Mouse (Mus musculus) cerebellum, adult 8-10 months (tissue): ENCODE measurements at regions not wholly inside any gene's neighbourhood (a gene's known extent, or its start where the extent isn't known, plus 50 kb on each side); places are given as distances from the start of the nearest gene placed in this dataset.

Source experiments
- DNase-seq: peaks from one replicate; pipeline ENCODE4 v3.0.0; 2022

DNA sequence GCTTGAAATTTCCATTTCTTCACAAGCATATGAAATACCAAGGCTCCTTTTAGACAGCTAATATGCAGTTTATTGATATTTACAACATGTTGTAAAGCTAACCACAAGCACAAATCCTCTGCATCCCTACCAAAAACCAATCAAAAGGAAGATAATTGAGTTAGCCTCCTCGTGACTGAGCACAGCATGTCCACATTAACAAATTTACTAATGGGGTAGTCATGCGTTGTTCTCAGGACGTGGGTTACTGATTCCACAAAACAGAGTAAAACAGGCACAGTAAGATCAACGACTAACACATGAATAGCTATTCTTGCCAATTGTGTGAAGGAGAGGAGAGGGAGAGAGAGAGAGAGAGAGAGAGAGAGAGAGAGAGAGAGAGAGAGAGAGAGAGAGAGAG is 169.3 kb upstream of the Lyplal1 start:
- no peak for DNase-seq

DNA sequence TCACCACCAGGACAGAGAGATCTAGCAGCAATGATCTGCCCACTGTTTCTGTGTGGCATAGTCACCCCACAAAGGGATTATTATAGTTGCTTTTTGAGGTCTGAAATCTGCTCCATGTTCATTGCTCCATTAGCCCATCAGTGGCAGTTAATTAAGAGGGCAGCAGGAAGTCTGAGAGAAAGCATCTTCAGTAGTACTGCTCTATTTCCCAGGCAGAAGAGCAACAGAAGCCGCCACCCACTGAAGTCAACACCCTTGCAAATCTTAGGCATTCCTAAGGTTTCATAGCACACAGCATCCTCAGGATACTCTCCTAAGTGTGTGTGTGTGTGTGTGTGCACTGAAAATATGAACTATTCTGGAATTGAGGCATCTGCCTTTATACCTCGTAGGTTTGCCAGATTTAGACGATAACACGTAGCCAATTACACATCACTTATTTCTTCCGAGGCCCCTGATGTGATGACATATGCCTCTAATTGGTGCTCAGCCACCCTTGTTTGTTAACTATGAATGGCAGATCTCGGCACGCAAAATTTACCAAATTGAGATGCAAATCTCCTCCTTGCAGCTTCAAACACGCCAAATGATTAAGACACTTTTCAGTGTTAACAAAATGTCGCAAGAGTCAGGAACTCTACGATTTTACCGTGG is 161.0 kb upstream of the Lyplal1 start:
- DNase-seq, result no peak

DNA sequence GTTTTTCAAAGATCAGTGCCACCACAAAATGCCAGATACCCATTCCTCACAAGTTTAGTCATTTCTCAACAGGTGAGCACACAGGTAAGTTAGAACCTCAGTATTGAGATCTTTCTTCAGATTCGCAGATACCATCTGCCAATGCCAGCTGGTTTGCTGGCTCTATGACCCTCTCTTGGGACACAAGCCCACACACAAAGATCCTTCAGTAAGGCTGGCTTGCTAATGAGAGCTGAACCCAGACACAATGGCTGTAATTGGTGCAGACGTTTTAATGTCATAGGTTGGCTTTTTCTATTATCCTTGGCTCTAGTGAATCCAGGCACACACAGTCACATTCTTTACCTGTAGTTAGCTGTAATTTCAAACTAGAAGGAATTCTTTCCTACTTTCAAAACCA is 154.3 kb upstream of the Lyplal1 start:
- DNase-seq, result no peak

DNA sequence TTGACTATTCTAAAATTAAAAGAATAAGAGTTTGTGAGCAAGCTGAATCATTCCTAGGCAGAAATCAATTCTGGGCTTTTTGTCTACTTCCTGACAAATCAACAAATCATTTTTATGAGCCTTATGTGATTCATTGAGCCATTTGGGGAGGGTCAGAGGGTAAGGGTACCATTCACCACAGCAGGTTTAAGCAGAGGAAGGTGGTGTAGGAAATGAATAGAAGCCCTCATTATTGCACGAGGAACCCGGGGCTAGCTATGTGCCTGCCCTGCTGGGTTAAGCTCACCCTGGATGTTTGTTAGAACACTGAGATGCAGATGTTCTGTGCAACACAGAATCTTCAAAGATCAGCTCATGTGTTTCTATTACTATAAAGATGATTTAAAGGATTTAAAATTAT is 150.2 kb upstream of the Lyplal1 start:
- DNase-seq, result no peak

DNA sequence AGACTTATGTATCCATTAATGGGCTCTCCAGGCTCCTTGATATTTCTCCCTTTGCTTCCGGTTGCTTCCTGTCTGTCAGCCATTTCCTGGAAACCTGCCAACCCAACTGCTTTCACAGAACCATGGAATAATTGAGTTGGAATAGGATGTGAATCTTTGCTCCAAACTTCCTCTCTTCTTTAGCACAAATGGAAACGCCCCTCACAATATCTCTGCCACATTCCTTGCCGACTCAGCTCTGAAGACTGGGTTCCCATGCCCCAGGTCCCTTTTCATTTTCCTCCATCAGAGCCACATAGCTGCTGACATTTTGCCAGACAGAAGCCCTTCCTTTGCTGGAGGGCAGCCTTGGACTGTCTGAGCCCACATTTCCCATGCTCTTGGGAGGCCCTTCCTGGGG is 147.5 kb upstream of the Lyplal1 start:
- DNase-seq, result no peak

DNA sequence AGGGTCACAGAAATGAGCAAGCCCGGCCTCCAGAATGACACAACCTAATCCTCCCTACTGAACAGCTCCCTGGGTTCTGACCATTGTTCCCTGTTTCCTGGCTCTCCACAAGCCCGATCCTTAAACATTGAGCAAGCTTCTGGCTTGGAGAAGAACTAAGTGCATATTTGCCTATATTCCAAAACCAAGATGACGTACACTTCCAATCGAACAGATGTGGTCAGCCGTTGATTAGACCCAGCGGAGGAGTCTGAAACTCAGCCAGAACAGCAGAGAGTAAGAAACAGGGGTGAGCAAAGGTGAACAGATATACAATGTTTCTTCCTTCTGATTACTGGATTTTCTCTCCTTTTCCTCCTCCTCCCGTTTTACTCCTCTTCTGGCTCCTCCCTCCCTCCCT is 146.8 kb upstream of the Lyplal1 start:
- no peak for DNase-seq

DNA sequence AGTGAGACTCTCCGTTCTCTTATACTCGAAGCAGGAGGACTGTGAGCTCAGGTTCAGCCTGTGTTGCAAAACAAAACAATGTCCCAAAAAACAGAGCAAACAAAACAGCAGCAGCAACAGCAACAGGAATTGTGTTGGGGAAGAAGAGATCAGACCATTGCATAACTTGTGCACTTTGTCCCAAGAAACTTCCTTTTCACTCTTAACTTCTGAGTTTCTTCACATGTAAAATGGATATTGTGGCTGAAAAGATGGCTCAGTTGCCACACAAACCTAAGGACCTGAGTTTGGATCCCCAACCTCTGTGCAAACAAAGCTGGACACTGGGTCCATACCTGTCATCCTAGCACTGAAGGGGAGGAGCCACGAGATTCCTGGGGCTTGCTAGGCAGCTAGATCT is 146.1 kb upstream of the Lyplal1 start:
- no peak for DNase-seq

DNA sequence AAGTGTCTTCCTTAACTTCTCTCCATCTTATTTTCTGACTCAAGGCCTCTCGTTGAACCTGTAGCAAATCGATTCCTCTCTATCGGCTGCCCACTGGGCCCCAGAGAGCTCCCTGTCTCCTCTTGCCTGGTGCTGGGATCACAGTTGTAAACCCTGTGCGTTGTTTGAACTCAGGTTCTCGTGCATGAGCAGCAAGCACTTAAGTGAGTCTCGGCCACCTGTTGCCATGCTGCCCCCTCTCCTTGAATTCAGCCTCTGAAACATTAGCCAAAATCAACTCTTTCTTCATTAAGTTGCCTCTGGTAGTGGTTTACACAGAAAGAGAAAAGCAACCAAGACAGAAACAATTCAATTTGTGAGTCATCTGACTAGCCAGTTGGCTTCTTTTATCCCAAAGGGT is 144.9 kb upstream of the Lyplal1 start:
- no peak for DNase-seq

DNA sequence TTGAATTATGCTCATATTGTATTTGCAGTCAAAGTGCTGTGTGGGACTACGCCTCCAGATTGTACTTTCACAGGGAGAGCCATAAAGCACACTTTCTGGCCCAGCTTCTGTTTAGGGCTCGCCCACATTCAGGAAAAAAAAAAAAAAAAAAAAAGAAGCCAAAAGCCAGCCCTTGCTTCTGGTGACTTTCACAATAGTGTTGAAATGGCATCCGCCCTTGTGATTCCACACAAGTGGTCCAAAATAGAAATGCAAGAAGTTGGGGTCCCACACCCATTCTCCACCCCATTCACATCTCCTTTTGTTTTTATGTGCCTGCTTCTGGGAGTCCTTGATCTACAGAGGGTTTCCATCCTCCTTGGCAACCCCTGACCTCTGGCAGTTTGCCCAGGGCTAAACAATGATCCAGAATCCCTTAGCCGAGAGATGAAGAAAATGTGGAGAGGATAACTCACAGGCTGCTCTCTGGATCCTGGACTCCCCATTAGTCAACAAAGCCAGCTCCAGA is 144.3 kb upstream of the Lyplal1 start:
- DNase-seq, result no peak

DNA sequence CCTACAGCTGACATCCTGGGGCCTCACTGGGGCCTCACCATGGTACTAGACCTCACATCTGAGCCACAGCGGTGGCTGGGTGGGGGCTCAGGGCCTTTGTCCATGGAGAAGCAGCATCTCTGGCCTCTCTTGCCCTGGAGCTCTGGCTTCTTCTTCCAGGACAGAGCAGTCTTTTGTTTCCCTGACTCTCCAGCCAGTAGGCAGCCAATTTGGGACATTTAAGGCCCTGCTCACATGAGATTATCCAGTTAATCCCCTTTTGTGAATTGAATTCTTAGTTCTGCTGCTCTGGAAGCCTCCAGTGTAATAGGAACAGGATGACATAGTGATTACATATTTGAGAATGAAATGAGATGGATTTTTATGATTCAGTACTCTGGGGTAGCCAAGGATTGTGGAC is 140.5 kb upstream of the Lyplal1 start:
- DNase-seq, result no peak

DNA sequence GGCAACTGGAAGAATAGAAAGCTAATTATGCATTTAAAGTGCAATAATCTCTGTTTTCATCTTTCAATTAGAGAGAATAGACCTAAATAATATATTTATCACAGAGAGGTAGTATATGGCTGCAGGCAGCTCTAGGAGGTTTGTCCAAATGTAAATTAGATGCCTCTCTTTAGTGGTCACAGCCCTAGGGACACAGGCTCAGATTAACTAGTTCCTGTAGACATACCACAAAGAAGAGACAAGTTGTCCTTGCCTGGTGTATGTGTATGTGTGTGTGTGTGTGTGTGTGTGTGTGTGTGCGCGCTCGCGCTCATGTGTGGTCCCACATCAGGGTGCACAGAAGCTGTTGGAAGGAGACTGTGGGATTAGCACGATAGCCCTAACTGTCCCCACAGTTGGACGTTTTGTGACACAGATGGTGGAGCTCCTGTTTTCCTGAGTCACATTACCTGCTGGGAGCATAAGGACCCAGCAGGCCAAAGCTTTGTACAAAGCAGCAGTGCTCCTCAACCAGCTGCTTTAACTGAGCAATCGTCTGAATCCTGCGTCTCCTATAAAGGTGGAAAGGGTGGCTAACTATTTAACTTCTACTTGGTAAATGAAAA is 138.5 kb upstream of the Lyplal1 start:
- no peak for DNase-seq

DNA sequence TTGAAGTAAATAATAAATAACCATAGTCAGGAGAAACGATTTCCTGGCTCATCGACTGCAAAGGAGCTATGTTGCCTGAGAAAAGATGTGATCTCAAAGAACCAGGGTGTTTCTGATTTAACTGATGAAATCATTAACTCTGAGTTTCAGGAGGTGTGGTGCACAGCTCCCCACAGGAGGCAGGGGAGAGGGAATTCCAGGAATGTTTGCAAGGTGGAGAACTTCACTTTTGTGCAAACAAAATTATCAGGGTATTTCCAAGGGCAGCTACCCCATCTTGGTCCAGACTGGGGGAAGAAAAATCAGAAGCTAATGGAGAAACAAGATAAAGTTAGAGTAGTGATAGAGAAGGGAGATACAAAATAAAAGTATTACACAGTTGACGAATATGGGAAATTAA is 137.4 kb upstream of the Lyplal1 start:
- DNase-seq, result no peak

DNA sequence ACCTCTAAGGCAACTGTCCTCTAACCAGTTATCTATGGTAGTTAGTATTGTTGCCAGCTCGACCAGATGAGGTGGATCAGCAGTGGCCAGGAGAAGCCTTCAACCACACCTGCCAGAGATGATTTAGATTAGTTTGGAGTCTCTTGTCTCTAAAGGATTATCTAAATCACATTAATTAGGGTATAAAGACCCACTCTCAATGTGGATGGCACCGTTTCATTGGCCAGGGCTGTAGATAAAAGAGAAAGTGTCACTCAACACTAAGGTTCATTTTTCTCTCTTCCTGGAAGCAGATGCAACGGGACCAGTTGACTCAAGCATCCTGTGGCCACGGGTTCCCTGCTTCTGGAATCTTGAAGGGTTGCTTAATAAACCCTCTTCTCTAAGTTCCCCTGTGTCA is 135.4 kb upstream of the Lyplal1 start:
- DNase-seq, result no peak

DNA sequence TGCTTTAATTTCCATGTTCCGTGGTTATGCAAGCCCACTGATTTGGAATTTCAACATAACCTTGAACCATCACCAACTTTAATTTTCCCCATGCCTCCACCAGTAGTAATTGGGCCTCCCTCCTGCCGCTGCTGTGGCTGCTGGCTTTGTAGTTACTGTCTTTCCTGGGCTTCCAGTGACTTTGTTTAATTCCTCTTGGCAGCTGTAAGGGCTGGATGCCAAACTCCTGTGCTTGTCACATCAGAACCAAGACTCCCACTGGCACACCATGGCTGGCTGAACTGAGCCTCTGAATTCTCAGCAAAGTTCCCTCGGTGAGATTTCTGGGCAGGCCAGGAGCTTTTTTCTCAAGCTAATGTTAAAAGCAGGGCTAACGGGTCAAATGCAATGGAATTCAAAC is 133.2 kb upstream of the Lyplal1 start:
- DNase-seq, result no peak

DNA sequence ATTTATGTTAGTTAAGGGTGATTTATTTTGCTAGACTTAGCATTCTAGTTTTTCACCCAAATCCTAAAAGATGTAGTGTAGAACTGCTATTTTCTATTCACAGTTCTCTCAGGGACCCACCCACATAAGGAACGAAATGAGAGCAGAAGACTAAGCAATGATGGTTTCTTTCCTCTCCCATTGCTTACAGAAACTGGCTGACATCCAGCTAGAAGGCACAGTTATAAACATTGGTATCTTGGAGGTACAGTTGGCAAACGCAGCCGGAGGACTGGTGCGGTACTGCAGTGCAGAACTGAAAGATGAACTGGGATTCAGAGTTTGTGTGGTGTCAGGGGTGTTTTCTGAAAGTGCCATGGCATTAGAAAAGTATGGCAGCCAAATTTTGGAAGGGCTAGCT is 132.1 kb upstream of the Lyplal1 start:
- no peak for DNase-seq

DNA sequence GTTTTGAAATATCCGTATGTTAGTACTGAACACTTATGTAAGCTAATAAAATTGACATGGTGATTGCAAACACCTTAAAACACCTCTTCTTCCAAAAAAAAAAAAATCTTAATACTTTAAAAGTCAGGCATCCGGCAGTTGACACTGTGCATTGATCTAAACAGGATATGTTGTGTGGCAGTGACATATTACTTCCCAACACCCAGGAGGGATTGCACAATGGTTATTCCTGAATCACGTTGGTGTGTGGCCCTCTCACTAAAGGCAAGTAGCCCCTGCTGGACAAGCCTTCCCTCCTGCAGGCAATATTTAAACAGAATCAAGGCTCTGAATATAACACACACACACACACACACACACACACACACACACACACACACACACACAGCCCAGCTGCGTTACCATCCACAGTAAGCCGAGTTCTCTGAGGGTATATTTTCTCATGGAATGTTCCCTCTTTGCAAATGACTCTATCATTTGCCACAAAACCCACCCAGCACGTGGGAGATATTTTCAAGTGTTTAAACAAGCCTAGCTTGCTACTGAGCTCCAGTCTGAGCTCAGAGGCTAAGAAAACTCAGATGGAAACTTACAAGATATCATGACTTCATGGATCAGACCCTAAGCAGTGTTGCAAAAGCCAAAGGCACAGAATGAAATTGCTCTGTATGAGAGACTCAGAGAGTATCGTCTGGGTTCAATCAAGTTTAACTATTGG is 128.8 kb upstream of the Lyplal1 start:
- DNase-seq, result no peak

DNA sequence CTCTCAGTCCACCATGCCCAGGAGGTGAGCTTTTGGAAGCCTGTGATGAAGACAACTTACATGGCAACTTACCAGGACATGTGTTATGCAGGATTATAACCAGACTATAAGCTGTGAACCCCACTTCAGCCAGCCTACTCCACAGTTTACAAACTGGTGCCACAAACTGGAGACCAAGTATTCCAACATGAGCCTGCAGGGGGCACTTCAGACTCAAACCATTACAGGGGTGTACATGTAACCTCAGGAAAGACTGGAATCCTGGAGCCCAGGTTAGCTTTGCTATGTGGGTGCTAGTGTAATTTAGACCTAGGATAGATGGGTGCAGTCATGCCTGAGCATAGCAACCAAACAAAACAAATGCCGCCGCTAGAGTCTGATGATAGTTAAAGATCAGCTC is 124.0 kb upstream of the Lyplal1 start:
- no peak for DNase-seq

DNA sequence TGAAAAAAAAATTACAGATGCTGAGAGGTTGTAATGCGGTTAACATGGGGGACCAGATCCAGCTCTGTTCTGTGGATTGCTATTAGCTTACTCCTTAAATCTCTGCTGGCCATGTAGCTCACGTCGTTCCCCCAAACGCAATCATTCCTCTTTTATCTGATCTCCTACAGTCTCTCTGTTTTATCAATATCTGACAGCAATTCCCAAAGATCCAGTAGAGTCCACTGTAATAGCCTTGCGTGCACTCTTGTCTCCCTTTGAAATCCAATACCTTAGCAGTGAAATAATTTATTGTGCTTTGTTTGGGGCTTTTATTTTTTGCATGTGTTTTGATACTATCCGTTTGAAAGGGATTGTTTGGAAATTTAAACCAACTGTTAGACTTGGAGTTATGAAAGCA is 120.4 kb upstream of the Lyplal1 start:
- DNase-seq, result no peak

DNA sequence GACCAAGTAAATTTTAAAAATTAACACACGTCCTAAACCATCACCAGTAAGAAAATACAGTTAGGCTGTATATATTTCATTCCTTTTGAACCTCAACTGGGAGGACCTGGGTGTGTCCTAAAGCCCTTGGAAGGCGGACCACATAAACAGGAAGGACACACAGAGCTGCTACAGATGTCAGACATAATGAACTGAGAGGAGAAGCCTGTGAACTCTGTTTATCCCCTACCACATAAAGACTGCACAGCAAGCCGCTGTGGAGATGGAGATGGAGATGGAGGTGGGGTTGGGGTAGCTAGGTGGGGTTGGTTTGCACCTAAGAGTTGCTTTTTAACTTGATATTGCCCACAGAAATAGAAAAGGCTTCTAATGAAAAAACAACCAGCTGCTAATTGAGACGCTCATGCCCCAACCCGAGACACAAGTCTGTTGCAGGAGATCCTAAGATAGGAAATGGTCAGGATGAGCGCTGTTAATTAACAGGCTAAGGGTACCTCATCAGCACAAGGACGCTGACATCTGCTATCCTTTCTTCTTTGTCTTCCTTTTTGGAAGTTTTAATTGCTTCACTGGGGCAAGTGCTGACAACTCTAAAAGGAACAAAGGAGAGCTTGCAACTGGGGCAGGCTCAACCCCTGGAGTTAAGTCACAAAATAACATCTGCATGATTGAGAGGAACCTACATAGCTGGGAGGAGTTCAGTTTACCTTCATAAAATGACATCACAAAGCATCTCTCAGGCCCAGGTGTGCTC is 119.3 kb upstream of the Lyplal1 start:
- DNase-seq, result no peak

DNA sequence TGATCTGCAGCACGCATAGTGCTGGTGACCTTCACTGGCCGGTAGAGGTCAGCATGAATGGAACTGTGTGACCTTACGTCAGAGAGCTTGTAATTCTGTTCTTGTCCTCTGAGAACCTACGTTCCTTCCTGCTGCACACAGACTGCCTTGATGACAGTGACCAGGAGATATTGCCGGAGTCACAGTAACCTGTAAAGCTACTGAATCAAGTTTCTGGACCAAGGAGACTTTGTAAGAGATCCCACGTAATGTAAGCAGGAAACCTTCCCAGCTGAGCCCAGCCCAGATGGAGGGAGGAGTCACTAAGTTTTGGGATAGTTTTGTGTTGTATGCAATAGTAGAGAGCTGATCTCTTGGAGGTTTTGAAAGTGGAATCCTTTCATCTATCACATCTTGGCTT is 117.4 kb upstream of the Lyplal1 start:
- no peak for DNase-seq

DNA sequence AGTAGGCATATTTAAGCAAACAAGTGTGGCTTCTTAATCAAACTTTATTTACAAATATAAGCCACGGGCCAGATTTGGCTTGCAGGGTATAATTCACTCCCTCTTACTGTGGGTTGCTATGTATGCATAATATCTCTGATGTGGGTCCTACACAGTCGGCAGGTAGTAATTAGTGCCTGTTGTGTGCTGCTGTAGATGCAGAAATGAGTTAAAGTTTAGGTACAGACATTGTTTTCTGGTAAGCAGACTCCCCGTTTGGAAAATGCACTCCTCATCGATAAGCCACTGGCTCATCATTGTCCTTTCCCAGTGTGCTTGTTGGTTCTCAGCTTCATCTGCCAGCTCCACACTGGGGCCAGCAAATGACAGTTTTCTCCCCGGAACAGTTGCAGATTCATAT is 113.4 kb upstream of the Lyplal1 start:
- no peak for DNase-seq

DNA sequence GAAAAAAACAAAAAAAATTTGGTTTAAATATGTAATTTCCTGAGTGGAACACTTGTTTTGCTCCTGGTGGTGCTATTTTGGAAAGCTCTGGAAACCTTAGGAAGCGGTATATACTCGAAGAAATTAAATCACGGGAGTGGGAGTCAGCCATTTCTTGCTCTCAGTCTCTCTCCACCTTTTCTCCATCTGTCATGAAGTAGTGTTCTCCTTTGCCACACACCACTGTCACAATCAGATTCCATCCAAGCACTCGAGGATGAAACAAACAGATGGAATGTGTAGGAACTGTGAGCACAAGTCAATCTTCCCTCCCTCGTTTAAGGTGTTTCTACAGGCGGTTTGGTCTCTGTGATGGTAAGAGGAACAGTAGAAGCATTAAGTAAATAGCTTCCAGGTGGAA is 112.7 kb upstream of the Lyplal1 start:
- no peak for DNase-seq

DNA sequence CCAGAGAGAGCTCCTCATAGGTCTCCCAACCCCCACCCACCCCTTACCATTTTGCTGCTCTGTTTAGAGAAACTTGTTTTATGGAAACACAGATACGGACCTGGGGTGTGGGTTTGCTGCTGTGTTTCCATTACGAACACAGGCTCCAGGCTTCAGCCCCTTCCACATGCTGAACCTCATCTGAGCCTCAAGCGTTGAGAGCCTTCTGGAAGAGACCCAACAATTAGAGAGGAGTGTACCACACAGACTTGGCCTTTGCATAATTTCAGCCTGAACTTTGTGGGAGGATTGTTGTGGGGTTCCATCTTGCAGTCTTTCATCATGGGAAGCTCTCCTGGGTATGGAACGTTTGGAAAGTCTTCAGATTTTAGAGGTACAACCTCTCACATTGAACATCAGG is 111.3 kb upstream of the Lyplal1 start:
- no peak for DNase-seq

DNA sequence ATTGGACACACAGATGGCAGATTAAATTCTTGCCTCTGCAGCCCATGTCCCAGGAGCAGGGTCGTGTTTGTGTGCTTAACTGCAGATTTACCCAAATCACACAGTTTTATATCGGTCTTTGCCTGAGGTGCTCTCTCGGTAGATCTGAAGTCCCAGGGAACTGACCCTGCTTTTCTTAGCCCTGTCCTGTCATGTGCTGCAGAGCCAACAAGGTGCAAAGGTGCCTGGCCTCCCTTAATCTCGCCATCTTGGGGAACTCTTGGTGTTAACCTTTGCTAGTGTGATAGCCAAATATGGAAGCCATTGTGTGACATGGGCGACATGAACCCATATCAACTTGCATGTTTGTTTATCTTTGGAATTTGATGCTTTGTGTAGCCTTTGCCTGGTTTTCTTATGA is 107.1 kb upstream of the Lyplal1 start:
- no peak for DNase-seq
